Mouse (Mus musculus) ES-E14 (cell line): Measurements from ENCODE around the gene Commd1.

Experiments used
- CHD2 ChIP-seq: IDR thresholded peaks from 2 replicates; pipeline ENCODE4 v1.6.1; 2014; ENCODE audit warnings: mild to moderate bottlenecking, low read depth, low read length, inconsistent platforms
- ZC3H11A ChIP-seq: IDR thresholded peaks from 2 replicates; pipeline ENCODE4 v1.6.1; 2012; ENCODE audit warnings: low read depth, mild to moderate bottlenecking, inconsistent platforms, low read length, borderline replicate concordance

GRCm38 (mm10) chr11:22860335-22861227, 121.6 kb downstream of the Commd1 start, which contains the start of gene B3gnt2:
- TF ChIP-seq ZC3H11A (no peak), CHD2 (0 out of 2 replicates have a peak, but pooled peaks have one; percentile 23)
